Mouse (Mus musculus) cerebellum, adult 2 months (tissue): ENCODE data around the gene Olfr1193. TPM values are rescaled to one million over a fixed set of nuclear protein-coding genes. Genes with fewer than 3 reads are reported as not detected.
"Not testable (repeated sequence)": the region's sequence is repeated elsewhere in the genome, so short reads cannot be mapped to it uniquely, and the experiment has no call there.

Experiments
- DNase-seq, 2 experiments: peaks; one replicate each; pipeline ENCODE4 v3.0.0; 2021
- H3K27ac ChIP-seq: fragments of 200-500 bp; 2 replicates; pipeline ENCODE4 v1.5.1; 2012; ENCODE audit warnings: low read length, control low read depth, inconsistent platforms; ENCODE audit not compliant: insufficient read depth
- H3K27me3 ChIP-seq: fragments of 200-500 bp; 2 replicates; pipeline ENCODE4 v1.6.1; 2012; ENCODE audit warnings: inconsistent platforms, mild to moderate bottlenecking, low read length, moderate library complexity; ENCODE audit not compliant: control insufficient read depth, insufficient read depth
- H3K4me1 ChIP-seq: fragments of 200-500 bp; 2 replicates; pipeline ENCODE4 v1.6.1; 2011; ENCODE audit warnings: low read length; ENCODE audit not compliant: control insufficient read depth, insufficient read depth
- H3K4me3 ChIP-seq: fragments of 200-500 bp; replicated peaks from 2 replicates; pipeline ENCODE3; 2011; ENCODE audit warnings: mild to moderate bottlenecking, low read depth, low read length, control low read depth; ENCODE audit not compliant: insufficient read depth
- CTCF ChIP-seq: fragments of 200-500 bp; IDR thresholded peaks from 2 replicates; pipeline ENCODE4 v1.5.1; 2011; ENCODE audit warnings: low read depth, mild to moderate bottlenecking, control low read depth, low read length, moderate library complexity, borderline replicate concordance; ENCODE audit not compliant: insufficient read depth
- POLR2A ChIP-seq: fragments of 200-500 bp; IDR thresholded peaks from 2 replicates; pipeline ENCODE4 v1.6.1; 2011; ENCODE audit warnings: low read length, control low read depth, borderline replicate concordance; ENCODE audit not compliant: insufficient read depth
- WGBS: fragments of 180-500 bp; shearing (Covaris S2); methylation state at CpG from one replicate; pipeline ENCODE4 v1.1.7; 2018; 5-methylcytosine and 5-hydroxymethylcytosine counted together
- polyA plus RNA-seq: library from polyadenylated mRNA; depleted of rRNA; stranded (reverse); fragments of >200 nt; gene quantifications from 2 replicates; pipeline ENCODE4 v1.2.3, GENCODE M21; 2012; rRNA removed

The Olfr1193 gene
- polyA plus RNA-seq: not detected in 2 replicates

GRCm38 (mm10) chr2:88675328-88675727 lies at the start of gene Olfr1193:
Gene Olfr1193 (plus strand): TSS chr2:88675628.
- not testable (repeated sequence) for DNase-seq, H3K4me1 ChIP-seq, H3K27me3 ChIP-seq, H3K27ac ChIP-seq, H3K4me3 ChIP-seq

GRCm38 (mm10) chr2:88640242-88640641 lies 35.2 kb upstream of the Olfr1193 start, which contains the start of gene Olfr1191-ps1:
Gene Olfr1191-ps1 (plus strand): TSS chr2:88640542.
- not testable (repeated sequence) for H3K4me3 ChIP-seq, DNase-seq
- 86% methylated on average over 1 of the region's 1 CpGs for WGBS

DNA sequence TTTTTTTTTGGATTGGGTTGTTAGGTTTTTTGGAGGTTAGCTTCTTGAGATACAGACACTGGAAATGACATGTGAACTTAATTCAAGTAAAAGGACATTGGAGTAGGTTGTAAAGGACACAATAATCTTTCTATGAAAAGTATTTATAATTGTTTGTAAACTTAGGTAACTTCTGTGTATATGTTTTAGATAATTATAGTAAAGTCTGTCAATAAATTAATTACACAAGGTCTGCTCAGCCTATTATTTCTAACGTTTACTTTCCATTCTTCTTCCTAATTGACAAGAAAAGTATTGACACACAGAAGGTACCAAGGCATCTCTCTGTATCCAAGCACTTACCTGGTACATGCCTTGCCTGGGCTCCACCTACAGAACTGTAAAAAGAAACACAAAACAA lies 27.2 kb upstream of the Olfr1193 start, which contains the start of gene Olfr1192-ps1:
Olfr1192-ps1 (plus strand) TSS at position 301 of the 400 bp plus-strand sequence.
- no peaks in the 10 kb centered on the region for H3K27me3 ChIP-seq
- H3K4me1 ChIP-seq: no peaks in the 10 kb centered on the region
- 47% methylated on average over 1 of the region's 1 CpGs for WGBS
- DNase-seq: no peak
- no peak within 1 kb of the TSS for H3K27ac ChIP-seq
- H3K4me3 ChIP-seq: no peak within 1 kb of the TSS
- TF ChIP-seq POLR2A (no peak), CTCF (no peak)

More at GRCm38 (mm10) chr2:88640242-88640641, 35.2 kb upstream of the Olfr1193 start, which contains the start of gene Olfr1191-ps1:
- not testable (repeated sequence) for H3K27ac ChIP-seq, H3K27me3 ChIP-seq, H3K4me1 ChIP-seq

GRCm38 (mm10) chr2:88689087-88689486 lies 13.7 kb downstream of the Olfr1193 start, which contains the start of gene Olfr1195:
Gene Olfr1195 (minus strand): TSS chr2:88689187.
- TF ChIP-seq POLR2A (no peak), CTCF (no peak)
- Histone ChIP-seq H3K27ac (no peak within 1 kb of the TSS), H3K4me3 (no peak within 1 kb of the TSS), H3K27me3 (no peaks in the 10 kb centered on the region), H3K4me1 (no peaks in the 10 kb centered on the region)
- DNase-seq: no peak

- TF ChIP-seq CTCF (no peak), POLR2A (no peak)
- WGBS: 84% methylated on average over 2 of the region's 2 CpGs
- Histone ChIP-seq H3K4me3 (no peak within 1 kb of the TSS), H3K27me3 (no peaks in the 10 kb centered on the region), H3K4me1 (no peaks in the 10 kb centered on the region), H3K27ac (no peak within 1 kb of the TSS)
- no peak for DNase-seq
Observed at GRCm38 (mm10) chr2:88704497-88704896, 29.1 kb downstream of the Olfr1193 start, which contains the start of gene Olfr1196. Gene Olfr1196 (minus strand): TSS chr2:88704597.

Other genes starting within 250 kb of the Olfr1193 start
- gene Olfr1181, start 249.5 kb upstream of the Olfr1193 start, polyA plus RNA-seq: not detected in 2 replicates
- gene Gm13757, start 226.5 kb upstream of the Olfr1193 start, polyA plus RNA-seq: not detected in 2 replicates
- not detected in 2 replicates for gene Olfr1183, start 220.8 kb upstream of the Olfr1193 start, polyA plus RNA-seq
- not detected in 2 replicates for gene Olfr1184, start 192.0 kb upstream of the Olfr1193 start, polyA plus RNA-seq
- not detected in 2 replicates for gene Olfr1185-ps1, start 182.3 kb upstream of the Olfr1193 start, polyA plus RNA-seq
- gene Olfr1186, start 157.1 kb upstream of the Olfr1193 start, polyA plus RNA-seq: not detected in 2 replicates
- not detected in 2 replicates for gene Olfr1188, start 118.7 kb upstream of the Olfr1193 start, polyA plus RNA-seq
- not detected in 2 replicates for gene Olfr1189, start 89.2 kb upstream of the Olfr1193 start, polyA plus RNA-seq
- not detected in 2 replicates for gene Olfr1191-ps1, start 35.1 kb upstream of the Olfr1193 start, polyA plus RNA-seq
- not detected in 2 replicates for gene Olfr1192-ps1, start 27.1 kb upstream of the Olfr1193 start, polyA plus RNA-seq
- gene Olfr1195, start 13.6 kb downstream of the Olfr1193 start, polyA plus RNA-seq: not detected in 2 replicates
- gene Olfr1196, start 29.0 kb downstream of the Olfr1193 start, polyA plus RNA-seq: not detected in 2 replicates
- gene Olfr1197, start 56.7 kb downstream of the Olfr1193 start, polyA plus RNA-seq: not detected in 2 replicates
- gene Olfr1198, start 75.7 kb downstream of the Olfr1193 start, polyA plus RNA-seq: not detected in 2 replicates
- gene Olfr1199, start 84.8 kb downstream of the Olfr1193 start, polyA plus RNA-seq: not detected in 2 replicates
- gene Olfr1200, start 94.9 kb downstream of the Olfr1193 start, polyA plus RNA-seq: not detected in 2 replicates
- not detected in 2 replicates for gene Olfr1201, start 117.4 kb downstream of the Olfr1193 start, polyA plus RNA-seq
- not detected in 2 replicates for gene Olfr1202, start 138.9 kb downstream of the Olfr1193 start, polyA plus RNA-seq
- not detected in 2 replicates for gene Olfr1205, start 154.1 kb downstream of the Olfr1193 start, polyA plus RNA-seq
- gene Olfr1204, start 173.7 kb downstream of the Olfr1193 start, polyA plus RNA-seq: not detected in 2 replicates
- gene Olfr1206, start 187.6 kb downstream of the Olfr1193 start, polyA plus RNA-seq: not detected in 2 replicates
- gene Olfr1208, start 226.7 kb downstream of the Olfr1193 start, polyA plus RNA-seq: not detected in 2 replicates
- gene Olfr1209, start 239.5 kb downstream of the Olfr1193 start, polyA plus RNA-seq: not detected in 2 replicates